Mouse (Mus musculus): Measurements from ENCODE around the gene Mybph.
A peak's percentile ranks its signal among the peaks of the same experiment; 100 is the strongest.
"Not testable (repeated sequence)": the region's sequence is repeated elsewhere in the genome, so short reads cannot be mapped to it uniquely, and the experiment has no call there.

The Mybph gene

DNA sequence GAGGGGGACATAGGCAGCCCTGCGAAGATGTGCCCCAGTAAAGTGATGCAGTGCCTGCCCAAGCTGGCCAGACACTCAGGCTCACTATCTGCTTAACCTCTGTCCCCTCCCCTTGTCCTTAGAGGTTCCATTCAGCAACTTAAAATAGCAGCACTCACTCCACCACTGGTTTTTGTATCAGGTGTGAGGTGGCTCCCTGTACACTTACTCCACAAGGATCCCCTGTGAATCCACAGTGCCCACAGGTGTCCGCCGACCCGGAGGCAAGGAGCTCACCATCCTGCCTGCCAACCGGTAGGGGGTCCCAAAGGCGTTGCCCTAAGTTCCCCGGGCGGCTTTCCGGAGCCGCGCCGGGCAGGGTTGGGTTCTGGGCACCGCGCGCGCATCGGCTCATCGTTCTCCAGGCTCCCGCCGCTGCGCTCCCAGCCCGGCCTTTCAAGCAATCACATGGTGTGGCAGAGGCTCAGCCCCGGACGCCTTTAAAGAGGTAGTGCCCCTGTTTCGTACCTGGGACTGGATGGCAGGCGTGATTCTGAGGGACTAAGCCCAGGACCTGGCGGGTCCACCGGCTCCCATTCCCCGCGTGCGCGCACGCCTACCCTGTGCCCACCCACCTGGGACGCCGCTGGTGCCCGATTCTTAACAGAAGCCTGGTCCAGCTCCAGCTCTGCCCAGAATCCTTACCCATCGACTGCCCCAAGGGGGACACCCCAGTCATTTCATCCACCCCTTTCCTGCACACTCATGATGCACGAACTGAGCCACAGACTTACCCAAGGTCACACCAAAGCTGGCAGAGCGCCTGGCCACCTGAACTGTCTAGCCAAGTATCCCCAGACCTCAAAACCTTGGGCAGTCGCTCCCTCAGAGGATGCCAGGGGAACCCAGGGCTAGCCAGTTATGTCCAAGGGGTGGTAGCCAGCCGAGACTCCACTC, 41.5 kb downstream of the Mybph start:
- no peak for DNase-seq

DNA sequence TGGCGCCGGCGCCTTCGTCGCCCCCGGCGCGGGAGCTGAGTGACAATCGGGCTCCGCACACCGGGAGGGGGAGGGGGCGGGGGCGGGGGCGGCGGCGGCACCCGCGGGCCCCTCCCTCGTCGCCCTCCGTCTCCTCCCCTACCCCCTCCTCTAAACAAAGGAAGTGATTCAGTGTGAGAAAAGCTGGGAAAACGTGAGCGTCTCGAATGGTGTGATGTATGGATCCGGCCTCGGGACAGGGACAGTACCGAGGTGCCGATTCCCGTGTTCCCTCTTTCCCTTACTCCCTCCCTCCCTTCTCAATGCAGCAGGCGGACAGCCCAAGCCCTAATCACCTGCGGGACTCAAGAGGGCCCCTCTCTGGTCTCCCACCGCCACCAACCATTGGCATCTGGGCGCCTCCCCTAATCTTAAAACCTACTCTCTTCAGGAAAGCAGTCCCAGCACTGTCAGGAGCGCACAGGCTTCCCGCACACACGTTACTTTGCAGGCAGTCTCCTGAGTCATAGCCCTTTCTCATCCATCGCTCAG, 42.2 kb downstream of the Mybph start, which contains the start of gene Adora1:
TSS of gene Adora1 (minus strand) at position 41 of the 531 bp plus-strand sequence.
- DNase-seq, result no peak

DNA sequence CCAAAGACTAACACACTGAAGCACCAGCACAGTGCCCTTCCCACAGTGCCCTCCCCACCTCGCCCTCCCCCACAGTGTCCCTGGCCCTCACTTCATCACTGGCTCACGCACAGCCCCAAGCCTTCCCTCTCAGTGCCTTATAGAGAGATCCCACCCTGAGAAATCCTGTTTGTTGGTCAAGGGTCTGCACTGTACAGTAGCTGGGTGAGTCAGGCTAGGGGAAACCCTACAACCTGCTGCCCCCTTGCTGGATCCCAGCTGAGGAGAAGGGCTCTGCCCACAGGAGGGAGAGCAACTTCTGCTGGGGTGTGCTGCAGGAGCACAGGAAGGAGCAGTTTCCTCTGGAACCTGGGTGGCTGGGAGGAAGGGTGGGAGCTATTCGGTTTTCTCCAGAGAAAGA, 42.9 kb downstream of the Mybph start:
- no peak for DNase-seq

DNA sequence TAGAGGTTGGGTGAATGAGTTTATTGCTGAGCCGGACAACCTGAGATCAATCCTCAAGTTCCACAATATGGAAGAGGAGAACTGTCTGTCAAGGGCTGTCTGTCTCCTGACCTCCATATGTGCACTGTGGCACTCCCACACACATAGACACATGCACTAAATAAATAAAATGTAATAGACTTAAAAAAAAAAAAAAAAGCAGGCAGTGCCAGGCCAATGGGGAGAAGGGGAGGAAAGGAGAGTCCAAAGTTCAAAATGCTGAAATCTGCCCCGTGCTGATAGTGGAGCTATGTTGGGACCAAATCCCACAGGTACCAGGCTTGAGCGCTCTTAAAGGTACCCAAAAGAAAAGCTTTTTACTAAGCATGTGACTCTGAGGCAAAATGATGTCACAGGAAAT, 44.2 kb downstream of the Mybph start:
- DNase-seq, result no peak

DNA sequence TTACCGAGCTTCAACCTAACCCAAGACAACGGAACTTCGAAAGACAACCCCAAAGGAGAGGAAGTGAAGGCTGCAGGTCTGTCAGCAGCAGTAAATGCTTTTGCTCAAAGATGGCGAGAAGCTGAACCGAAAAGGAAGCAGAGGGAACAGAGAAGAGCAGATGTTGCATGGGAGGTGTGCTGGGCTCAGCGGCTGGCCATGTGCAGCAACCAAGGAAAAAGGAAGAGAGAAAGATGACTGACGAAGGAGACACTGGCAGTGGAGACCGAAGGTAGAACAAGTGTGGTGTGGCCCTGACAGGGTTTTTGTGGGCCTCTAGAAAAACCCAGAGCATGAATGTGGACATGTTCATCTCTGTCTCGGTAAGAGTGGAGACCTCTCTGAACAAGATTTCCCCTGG, 47.5 kb downstream of the Mybph start:
- no peak for DNase-seq

DNA sequence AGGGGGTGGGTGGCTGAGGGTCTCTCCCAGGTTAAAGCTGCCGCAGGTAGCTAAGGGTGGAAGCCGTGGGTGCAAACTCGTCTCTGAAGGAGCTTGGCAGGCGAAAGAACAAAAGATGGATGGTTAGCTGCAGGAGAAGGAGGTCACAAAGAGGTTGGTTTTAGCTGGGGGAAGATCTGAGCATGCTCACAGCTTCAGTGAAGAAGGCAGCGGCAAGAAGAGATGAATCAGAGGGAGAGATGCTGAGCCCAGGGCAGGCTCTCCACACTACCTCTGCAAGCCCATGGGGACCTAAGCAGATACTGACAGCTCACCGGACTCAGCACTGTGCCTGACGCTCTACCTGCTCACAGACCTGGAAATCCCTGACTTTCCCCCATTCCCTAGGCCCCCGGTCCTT, 48.0 kb downstream of the Mybph start:
- no peak for DNase-seq

DNA sequence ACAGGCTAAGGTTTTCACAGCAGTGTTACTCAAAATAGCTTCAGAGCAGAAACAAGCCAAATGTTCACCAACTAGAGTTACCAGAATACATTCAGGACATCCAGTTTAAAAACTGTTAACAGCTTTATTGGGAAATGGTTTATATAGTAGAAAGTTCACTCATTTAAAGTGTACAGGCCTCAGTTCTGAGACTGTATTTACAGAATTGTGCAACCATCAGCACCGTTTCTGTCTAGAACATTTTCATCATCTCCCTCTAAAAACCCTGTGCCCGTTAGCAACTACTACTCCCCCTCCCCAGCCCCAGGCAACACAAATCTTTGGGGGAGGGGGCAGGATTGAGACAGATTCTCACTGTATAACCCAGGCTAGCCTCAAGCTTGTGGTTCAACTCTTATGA, 49.0 kb downstream of the Mybph start:
- DNase-seq, result no peak

DNA sequence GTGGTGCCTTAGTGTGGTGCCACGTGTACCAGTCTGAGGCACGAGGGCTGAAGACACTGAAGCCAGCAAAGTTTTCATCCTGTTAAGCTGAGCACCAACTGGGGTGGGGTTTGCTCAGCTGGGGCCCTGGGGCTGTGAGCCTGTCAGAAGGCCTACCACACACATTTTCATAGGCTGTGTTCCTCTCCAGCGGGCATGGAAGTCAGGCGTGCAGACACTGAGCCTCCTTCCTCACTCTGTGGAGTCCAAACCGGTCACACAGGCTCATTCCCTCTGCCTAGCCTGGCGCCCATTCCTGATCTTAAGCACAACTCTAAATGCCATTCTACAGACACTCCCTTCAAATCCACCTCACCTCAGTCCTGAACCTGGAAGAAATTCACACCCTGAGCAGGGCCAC, 50.3 kb downstream of the Mybph start:
- no peak for DNase-seq

DNA sequence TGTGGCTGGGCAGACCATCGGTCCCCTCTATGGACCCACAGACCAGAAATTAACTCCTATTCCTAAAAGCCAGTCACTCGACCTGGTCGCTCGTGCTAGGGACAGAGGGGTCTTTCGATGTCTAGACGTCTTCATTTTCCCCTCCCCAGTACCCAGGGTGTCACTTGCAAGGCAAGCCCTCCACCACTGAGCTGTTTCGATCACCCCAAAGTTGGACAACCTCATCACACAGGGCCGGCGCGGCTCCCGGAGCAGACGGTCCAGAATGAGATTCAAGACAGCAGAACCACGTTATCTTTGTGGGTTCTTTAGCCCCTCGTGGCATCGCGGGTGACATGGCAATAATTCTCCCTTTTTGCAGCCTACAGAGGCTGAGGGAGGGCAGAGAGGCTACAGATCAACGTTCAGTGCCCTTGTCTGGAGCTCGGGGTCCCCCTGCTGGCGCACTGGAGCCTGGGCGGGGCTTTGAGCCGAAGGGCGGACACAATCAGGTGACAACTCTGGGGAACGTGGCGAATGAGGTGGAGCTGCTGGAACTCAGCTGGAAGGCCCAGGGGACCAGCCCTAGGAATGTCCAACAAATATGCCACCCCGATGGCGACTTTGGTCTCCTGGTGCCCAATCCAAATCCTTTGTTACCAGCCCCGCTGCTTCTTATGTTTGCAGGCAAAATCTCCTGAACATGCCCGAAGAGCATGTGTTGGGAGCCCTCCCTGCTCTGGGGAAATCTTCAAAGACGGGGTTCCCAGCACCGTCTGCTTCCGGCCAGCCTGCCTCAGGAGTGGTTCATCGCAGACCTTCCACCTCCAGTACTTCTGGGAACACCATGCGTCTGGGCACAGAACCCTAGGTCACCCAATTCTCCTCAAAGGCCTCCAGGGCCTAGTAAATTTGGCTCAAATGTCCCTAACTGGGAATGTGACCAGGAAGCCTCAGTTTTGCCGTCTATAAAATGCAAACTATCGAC, 51.0 kb downstream of the Mybph start:
- DNase-seq, result peak; percentile 81

DNA sequence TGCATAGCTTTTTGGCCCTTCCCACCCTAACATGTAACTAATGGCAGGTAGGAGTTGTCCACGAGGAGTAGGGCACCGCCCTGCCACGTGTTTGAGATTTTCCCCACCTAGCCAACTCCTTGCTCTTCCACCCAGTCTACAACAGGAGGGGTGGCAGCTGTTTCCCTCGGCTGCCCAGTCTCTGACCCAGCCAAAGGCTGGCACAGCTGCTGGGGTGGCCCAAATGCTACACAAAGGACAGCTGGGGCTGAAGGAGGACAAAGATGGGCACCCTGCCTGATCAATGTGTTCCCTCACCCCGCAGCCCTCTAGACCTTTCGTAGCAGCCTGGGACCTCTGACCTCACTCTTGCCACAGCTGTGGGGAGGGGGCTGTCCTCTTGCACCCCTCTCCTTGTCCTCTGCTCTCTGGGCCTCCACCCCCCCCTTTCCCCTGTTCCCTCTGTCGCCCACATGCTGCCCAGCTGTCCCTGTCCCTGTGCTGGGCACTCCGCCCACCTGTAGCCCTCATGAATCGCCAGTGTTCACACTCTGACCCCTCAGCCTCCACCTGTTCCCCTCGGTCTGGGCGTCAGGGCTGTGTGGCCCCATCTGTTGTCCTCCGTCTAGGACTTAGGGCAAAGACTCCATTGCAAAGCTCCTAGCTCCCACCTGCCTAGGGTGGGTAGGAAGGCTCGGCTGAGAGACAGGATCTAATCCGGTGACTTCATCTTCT, 51.9 kb downstream of the Mybph start:
- no peak for DNase-seq

DNA sequence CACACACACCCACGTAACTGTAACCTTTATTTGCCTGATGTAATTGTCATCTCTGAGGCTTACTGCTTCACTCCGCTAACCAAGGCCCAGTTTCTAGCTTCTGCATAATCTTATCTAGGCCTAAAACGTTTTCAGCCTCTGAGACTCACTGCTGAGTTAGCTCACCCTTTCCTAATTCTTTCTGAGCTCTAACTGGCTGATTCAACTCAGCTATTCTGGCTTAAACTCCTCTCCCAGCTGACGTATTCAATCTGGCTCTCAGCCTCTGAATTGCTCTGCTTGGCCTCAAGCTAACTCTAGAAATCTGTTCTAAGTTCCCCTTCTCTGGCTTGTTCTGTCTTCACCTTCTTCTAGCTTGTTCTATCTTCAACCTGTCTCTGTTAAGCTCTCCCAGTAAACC, 53.3 kb downstream of the Mybph start:
- no peak for DNase-seq

DNA sequence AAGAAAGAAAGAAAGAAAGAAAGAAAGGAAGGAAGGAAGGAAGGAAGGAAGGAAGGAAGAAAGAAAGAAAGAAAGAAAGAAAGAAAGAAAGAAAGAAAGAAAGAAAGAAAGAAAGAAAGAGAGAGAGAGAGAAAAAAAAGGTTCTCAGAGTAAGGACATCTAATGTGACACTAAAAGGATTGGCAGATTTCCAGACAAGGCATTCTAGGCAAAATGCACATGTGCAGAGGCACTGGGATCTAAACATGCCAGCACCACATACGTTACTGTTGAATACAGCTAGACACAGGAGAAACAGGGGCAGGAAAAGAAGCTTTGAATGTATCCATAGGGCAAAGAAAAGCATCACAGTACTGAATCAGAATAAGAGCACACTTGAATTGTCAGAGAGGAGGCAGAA, 56.4 kb downstream of the Mybph start:
- DNase-seq, result not testable (repeated sequence)

Data from thymus, postnatal 25 days (tissue).